Mouse (Mus musculus): Measurements from ENCODE around the gene Tesmin. TPM values are rescaled to one million over a fixed set of nuclear protein-coding genes. Genes with fewer than 3 reads are reported as not detected.

The Tesmin gene
- total and polyA plus RNA-seq, 3 experiments: 0.08 to 0.19 (median 0.17) TPM

GRCm38 (mm10) chr19:3431066-3431465 lies 42.4 kb downstream of the Tesmin start:
- in situ Hi-C loops (cut with MboI; ENCODE audit: low pct_ligation_motif_present, low pct_unique_long_range_greater_than_20kb, low sequenced_read_pairs): no loop called here
- H3K9me3 ChIP-seq (replicated peaks; ENCODE audit: low read length): no peaks in the 10 kb centered on the region
- no peak for DNase-seq (ENCODE audit: extremely low read depth)

GRCm38 (mm10) chr19:3431969-3432368 lies 43.3 kb downstream of the Tesmin start:
- H3K4me2 ChIP-seq (ENCODE audit: insufficient read depth, low read depth, poor library complexity, severe bottlenecking): no peak overlapping the region
- no peaks in the 10 kb centered on the region for H3K79me2 ChIP-seq (replicated peaks; ENCODE audit: control insufficient read depth, extremely low read depth, insufficient read depth, poor library complexity, severe bottlenecking)
- dilution Hi-C loops (cut with MboI; ENCODE audit: extremely low pct_ligation_motif_present, extremely low pct_unique_long_range_greater_than_20kb, low sequenced_read_pairs): no loop called here
- no peak for DNase-seq (ENCODE audit: extremely low read depth)
- peaks cover 2 to 13% of the 10 kb centered on the region in 2 experiments; a peak in 3 of 4 replicates for H3K4me1 ChIP-seq (ENCODE audit: control insufficient read depth in 1 of 2, insufficient read depth in 2 of 2)
- no peaks in the 10 kb centered on the region for H3K27me3 ChIP-seq (replicated peaks)
- no peak overlapping the region for H3K9ac ChIP-seq (ENCODE audit: insufficient read depth, low read depth)
- TF ChIP-seq RCOR1 (conservative IDR thresholded peaks at IDR 0.05; ENCODE audit: low read depth, low read length): no peak
- TF ChIP-seq EP300 (IDR thresholded peaks at IDR 0.05; ENCODE audit: low read length): no peak
- no peak for TF ChIP-seq MXI1 (IDR thresholded peaks at IDR 0.05; ENCODE audit: low read depth, low read length)
- no peak for TF ChIP-seq IRF4 (IDR thresholded peaks at IDR 0.05; ENCODE audit: low read depth, low read length)
- TF ChIP-seq CHD2 (IDR thresholded peaks at IDR 0.05; ENCODE audit: low read length): no peak
- no peak for TF ChIP-seq KAT2A (IDR thresholded peaks at IDR 0.05; ENCODE audit: insufficient replicate concordance, low read length)
- no peak for TF ChIP-seq POLR2A (IDR thresholded peaks at IDR 0.05; ENCODE audit: low read depth, low read length)
- TF ChIP-seq MAFK (IDR thresholded peaks at IDR 0.05; ENCODE audit: insufficient replicate concordance, low read length): no peak
- H3K27ac ChIP-seq (ENCODE audit: insufficient read depth, low read depth): no peak overlapping the region
- H3K36me3 ChIP-seq (replicated peaks in 1 of 2; ENCODE audit: control insufficient read depth in 1 of 2, insufficient read depth in 1 of 2, low read length in 1 of 2): no peaks in the 10 kb centered on the region
- in situ Hi-C loops (cut with MboI; ENCODE audit: low pct_ligation_motif_present, low pct_unique_long_range_greater_than_20kb, low sequenced_read_pairs): no loop called here
- no peak overlapping the region for H3K4me3 ChIP-seq (replicated peaks in 1 of 3; ENCODE audit: low read depth in 2 of 3, low read length in 2 of 3, poor library complexity in 1 of 3)
- no peaks in the 10 kb centered on the region for H3K9me3 ChIP-seq (replicated peaks; ENCODE audit: low read length)

More at GRCm38 (mm10) chr19:3431066-3431465, 42.4 kb downstream of the Tesmin start:
- dilution Hi-C loops (cut with MboI; ENCODE audit: extremely low pct_ligation_motif_present, extremely low pct_unique_long_range_greater_than_20kb, low sequenced_read_pairs): no loop called here
- Histone ChIP-seq H3K4me2 (ENCODE audit: insufficient read depth, low read depth, poor library complexity, severe bottlenecking) (no peak overlapping the region), H3K36me3 (replicated peaks in 1 of 2; ENCODE audit: control insufficient read depth in 1 of 2, insufficient read depth in 1 of 2, low read length in 1 of 2) (no peaks in the 10 kb centered on the region), H3K27ac (ENCODE audit: insufficient read depth, low read depth) (no peak overlapping the region), H3K27me3 (replicated peaks) (no peaks in the 10 kb centered on the region), H3K9ac (ENCODE audit: insufficient read depth, low read depth) (no peak overlapping the region), H3K4me3 (replicated peaks in 1 of 3; ENCODE audit: low read depth in 2 of 3, low read length in 2 of 3, poor library complexity in 1 of 3) (no peak overlapping the region), H3K4me1 (ENCODE audit: control insufficient read depth in 1 of 2, insufficient read depth in 2 of 2) (peaks cover 3 to 17% of the 10 kb centered on the region in 2 experiments; a peak in 3 of 4 replicates), H3K79me2 (replicated peaks; ENCODE audit: control insufficient read depth, extremely low read depth, insufficient read depth, poor library complexity, severe bottlenecking) (no peaks in the 10 kb centered on the region)
- no peak for TF ChIP-seq SIN3A (IDR thresholded peaks at IDR 0.05; ENCODE audit: low read length)
- no peak for TF ChIP-seq CHD2 (IDR thresholded peaks at IDR 0.05; ENCODE audit: low read length)
- no peak for TF ChIP-seq POLR2AphosphoS2 (IDR thresholded peaks at IDR 0.05; ENCODE audit: low read depth, low read length)
- no peak for TF ChIP-seq JUN (IDR thresholded peaks at IDR 0.05; ENCODE audit: insufficient read depth, low read depth, low read length)
- no peak for TF ChIP-seq E2F4 (IDR thresholded peaks at IDR 0.05; ENCODE audit: insufficient replicate concordance, low read depth, low read length)
- no peak for TF ChIP-seq CHD1 (IDR thresholded peaks at IDR 0.05; ENCODE audit: low read depth, low read length)
- TF ChIP-seq BHLHE40 (IDR thresholded peaks at IDR 0.05; ENCODE audit: low read depth, low read length): no peak

- dilution Hi-C loops (cut with MboI; ENCODE audit: extremely low pct_ligation_motif_present, extremely low pct_unique_long_range_greater_than_20kb, low sequenced_read_pairs): no loop called here
- H3K9ac ChIP-seq (ENCODE audit: insufficient read depth, low read depth): no peak overlapping the region
- no peak for DNase-seq (ENCODE audit: extremely low read depth)
- in situ Hi-C loops (cut with MboI; ENCODE audit: low pct_ligation_motif_present, low pct_unique_long_range_greater_than_20kb, low sequenced_read_pairs): no loop called here
- H3K9me3 ChIP-seq (replicated peaks; ENCODE audit: low read length): no peaks in the 10 kb centered on the region
- H3K79me2 ChIP-seq (replicated peaks; ENCODE audit: control insufficient read depth, extremely low read depth, insufficient read depth, poor library complexity, severe bottlenecking): no peaks in the 10 kb centered on the region
- no peak overlapping the region for H3K4me2 ChIP-seq (ENCODE audit: insufficient read depth, low read depth, poor library complexity, severe bottlenecking)
- H3K36me3 ChIP-seq (replicated peaks in 1 of 2; ENCODE audit: control insufficient read depth in 1 of 2, insufficient read depth in 1 of 2, low read length in 1 of 2): no peaks in the 10 kb centered on the region
- H3K4me3 ChIP-seq (replicated peaks in 1 of 3; ENCODE audit: low read depth in 2 of 3, low read length in 2 of 3, poor library complexity in 1 of 3): no peak overlapping the region
- no peak overlapping the region for H3K27ac ChIP-seq (ENCODE audit: insufficient read depth, low read depth)
- H3K27me3 ChIP-seq (replicated peaks): peaks cover 8% of the 10 kb centered on the region
- TF ChIP-seq JUND (conservative IDR thresholded peaks at IDR 0.05; ENCODE audit: low read depth, low read length): no peak
- TF ChIP-seq BHLHE40 (IDR thresholded peaks at IDR 0.05; ENCODE audit: low read depth, low read length): no peak
- no peak for TF ChIP-seq POLR2AphosphoS2 (IDR thresholded peaks at IDR 0.05; ENCODE audit: low read depth, low read length)
- no peak for TF ChIP-seq MAZ (IDR thresholded peaks at IDR 0.05; ENCODE audit: low read depth, low read length)
- TF ChIP-seq POLR2A (IDR thresholded peaks at IDR 0.05; ENCODE audit: low read depth, low read length): no peak
- TF ChIP-seq MEF2A (IDR thresholded peaks at IDR 0.05; ENCODE audit: borderline replicate concordance, low read depth, low read length): no peak
- peaks cover 0 to 8% of the 10 kb centered on the region in 2 experiments; a peak in 2 of 4 replicates for H3K4me1 ChIP-seq (ENCODE audit: control insufficient read depth in 1 of 2, insufficient read depth in 2 of 2)
These were observed 45.5 kb downstream of the Tesmin start for GRCm38 (mm10) chr19:3434124-3434523.
